Mouse (Mus musculus) cerebellum, adult 8-10 months (tissue): ENCODE data around the gene Trip12.

ENCODE experiments used
- DNase-seq: peaks from one replicate; pipeline ENCODE4 v3.0.0; 2022

Gene Trip12

DNA sequence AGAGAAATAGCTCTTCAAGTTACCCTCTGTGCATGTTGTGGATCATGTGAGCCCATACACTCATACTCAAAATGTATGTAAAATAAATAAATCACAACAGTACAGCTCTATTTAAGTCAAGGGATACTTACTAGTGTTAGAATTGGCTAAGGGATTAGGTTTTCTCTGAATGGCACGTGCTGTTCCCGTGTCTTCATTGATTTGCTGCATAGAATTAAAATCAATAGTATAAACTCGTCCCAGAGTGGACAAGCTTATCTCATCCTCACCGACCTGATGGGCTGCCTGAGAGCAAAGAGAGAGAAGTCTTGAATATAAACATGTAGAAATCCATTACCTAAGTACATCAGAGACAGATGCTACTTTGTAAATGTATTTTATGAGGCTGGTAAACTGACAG lies 81.5 kb downstream of the Trip12 start:
- no peak for DNase-seq

DNA sequence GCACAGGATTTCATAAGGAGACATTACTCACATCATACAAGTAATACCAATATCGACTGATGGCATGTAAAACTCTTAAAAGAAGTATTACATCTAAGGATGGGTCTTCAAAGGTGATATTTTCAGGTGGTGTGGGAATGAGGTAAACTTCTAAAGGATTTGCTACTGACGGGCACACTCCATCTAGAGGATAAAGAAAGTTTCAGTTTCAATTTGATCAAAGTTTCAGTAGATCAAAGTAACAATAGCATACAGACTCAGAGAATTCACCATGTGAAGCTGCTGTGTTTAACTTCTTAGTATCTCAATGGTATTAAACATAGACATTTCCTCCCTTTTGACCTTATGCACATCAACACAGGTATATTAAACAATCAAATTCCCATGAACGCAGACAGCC lies 98.2 kb downstream of the Trip12 start:
- DNase-seq, result no peak

DNA sequence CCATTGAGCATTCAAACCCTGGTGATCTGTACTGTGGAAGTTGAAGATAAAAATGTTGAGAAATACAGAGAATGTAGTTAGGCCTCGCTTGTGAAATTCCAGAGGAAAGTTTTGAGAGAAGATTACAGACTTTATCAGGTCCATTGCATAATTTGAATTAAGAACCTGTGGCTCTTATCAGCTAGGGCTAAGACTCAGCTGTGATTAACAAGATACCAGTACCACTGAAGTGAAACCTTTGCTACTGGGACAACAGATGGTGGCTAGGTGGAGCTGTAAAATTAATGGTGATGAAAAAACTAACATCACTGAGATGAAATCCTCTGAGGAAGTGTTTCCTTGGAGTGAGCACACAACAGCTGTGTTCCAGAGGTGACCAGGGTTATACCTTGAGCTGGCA lies 100.2 kb downstream of the Trip12 start:
- no peak for DNase-seq

DNA sequence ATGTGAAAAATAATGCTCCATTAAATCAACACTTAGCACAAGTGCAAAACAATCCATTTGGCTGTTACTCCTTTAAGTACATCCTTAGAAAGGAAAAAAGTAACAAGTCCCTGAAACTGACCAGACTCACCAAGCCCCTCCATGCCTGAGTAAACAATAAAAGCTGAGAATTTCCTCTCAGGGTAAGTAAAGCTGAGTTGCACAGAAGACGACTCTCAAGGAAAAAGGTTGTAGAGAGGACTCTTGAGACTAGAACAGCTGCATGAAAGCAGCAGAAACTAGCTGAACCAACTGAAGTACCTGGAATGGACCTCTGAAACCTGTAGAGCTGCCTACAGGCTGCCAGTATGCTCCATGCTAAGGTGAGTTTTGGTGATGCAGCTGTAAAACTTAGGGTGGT lies 103.2 kb downstream of the Trip12 start:
- no peak for DNase-seq

- DNase-seq, result peak; percentile 18
Measured at GRCm38 (mm10) chr1:84733799-84734198, 106.5 kb downstream of the Trip12 start.

DNA sequence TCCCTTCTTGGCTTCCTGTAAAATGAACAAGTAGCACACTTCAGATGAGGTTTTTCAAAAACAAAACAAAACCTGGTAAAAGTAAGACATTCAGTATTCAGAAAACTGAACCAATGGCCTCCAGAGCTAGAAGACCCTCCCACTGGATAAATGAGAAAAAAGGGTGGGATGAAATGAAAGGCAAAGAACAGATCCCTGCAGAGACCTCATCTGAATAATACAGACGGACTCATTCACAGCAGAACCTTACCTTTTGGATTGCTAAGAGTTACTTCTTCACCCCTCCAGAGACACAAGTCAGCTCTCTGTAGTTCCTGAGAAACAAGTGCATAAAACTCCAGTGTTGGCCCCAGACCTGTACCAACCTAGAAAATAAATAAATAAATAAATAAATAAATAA lies 108.6 kb downstream of the Trip12 start:
- DNase-seq, result no peak

DNA sequence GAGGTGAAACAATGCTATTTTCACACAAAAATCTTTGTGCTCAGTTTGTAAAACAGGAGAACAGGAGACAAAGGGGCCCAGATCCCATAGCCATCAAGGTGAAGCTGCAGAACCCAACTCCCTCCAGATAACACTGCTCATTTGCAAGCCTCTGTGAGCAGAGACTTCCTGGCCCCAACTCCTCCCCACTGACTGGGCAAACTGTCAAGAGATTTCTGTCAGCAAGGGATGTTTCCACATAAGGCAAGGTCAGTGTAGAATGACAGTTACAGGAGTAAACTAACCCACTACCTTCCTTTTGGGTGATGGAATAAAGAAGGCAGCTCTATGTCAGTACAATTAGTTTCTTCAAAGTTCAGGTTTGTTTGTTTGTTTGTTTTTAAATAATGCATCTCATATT lies 117.5 kb downstream of the Trip12 start:
- no peak for DNase-seq

GRCm38 (mm10) chr1:84722371-84722770 lies 117.9 kb downstream of the Trip12 start:
- DNase-seq, result no peak

- no peak for DNase-seq
Measured at GRCm38 (mm10) chr1:84721942-84722341, 118.4 kb downstream of the Trip12 start.

GRCm38 (mm10) chr1:84709810-84710785 lies 130.2 kb downstream of the Trip12 start:
- peak; percentile 25 for DNase-seq

GRCm38 (mm10) chr1:84709406-84709805 lies 130.9 kb downstream of the Trip12 start:
- DNase-seq, result peak; percentile 30

GRCm38 (mm10) chr1:84700254-84700653 lies 140.1 kb downstream of the Trip12 start:
- DNase-seq, result no peak

DNA sequence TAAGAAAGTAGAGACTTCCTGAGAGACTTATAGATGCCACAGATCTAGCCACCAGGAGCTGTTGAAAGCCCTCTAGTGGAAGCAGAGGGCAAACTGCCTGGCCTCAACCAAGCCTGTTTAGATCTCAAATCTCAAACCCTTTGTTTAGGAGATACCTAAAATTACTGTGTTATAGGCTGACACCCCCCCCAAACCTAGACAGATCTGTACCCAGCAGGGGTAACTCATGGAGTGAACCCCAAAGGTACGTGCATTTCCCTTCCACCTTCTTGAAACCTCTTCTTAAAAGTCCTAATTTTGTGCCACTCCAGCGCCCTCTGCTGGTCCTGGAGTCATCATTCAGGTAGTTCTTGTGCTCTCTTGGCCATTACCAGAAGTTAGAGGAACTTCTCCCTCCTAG lies 143.2 kb downstream of the Trip12 start:
- DNase-seq, result peak; percentile 76

DNA sequence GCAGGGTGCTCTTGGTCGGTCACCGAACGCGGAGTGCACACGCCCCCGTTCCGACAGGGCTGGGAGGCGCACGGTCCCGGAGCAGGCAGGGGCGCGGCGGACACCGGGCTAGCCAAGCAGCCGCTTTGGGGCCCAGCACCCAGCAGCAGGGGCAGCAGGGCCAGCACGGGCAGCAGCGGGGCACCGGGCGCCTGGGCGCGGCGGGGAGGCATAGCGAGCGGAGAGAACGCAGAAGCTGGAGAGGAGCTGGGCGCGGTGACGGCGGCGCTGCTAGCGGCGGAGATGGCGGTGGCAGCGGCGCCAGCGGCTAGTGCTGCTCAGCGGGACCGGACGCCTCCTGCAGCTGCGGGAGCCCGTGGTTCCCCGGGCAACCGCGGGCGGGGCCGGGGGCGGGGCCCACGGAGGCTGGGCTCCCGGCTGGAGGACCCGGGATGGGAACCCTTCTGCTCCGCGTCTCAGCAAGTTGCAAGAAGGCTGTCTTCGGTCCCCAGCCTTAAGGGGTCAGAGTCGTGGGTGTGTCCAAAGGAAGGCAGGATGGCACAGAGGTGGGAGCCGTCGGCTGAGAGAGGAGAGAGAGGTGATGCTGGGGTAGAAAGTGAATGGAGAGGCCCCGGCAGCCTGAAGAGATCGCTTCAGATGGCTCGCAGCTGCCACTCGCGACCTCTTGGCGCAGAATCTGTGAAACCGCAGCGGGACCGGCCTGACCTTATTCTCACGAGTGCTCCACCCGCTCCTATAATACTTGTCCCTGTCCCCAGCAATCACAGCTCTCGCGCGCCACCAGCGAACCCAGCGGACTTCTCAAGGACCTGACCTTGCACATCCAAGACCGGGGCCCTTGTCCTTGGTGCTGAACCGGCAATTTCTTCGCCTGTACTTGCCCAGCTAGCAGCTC lies 144.6 kb downstream of the Trip12 start, which contains the start of gene Dner:
Dner (minus strand) TSS at position 705 of the 895 bp plus-strand sequence.
- DNase-seq, result peak; percentile 52

DNA sequence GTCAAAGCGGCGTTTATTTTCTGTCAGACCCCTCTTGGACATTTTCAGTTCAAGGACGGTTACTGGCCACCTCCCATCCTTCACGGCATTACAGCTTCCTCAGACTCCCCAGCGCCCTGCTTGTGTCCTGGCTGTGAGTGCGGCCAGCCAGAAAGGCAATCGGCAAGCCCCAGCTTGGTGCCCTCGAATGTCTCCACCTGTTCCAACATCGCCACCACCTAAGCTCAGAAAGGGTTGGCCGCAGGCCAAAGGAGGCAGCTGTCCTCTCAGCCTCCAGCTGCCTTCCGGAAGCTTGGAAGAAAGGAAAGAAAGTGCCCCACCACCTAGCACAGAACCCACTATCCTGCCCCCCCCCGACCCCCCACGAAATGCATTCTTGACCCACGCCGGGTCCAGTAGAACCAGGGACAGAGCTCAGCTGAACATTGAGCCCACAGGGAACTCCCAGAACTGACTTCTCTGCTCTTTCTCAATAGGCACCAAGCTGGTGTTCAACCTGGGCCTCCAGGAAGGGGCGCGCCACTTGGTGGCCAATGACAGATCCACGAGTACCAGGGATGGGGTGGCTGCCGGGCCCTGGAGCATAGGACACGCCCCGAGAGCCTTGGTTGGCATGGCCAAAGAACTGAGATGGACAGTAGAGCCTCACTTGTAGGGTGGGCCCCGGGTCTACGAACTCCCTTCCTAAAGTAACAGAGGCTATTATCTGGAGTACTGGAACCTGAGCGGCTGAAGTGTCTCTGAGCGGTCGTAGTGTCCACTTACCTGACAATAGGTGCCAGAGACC lies 145.4 kb downstream of the Trip12 start:
- peak; percentile 44 for DNase-seq

- no peak for DNase-seq
Measured at GRCm38 (mm10) chr1:84677910-84678309, 162.4 kb downstream of the Trip12 start.
